Mouse (Mus musculus) ES-E14 (cell line): Measurements from ENCODE around the gene Dapl1.

ENCODE experiments used
- CHD2 ChIP-seq: IDR thresholded peaks from 2 replicates; pipeline ENCODE4 v1.6.1; 2014; ENCODE audit warnings: mild to moderate bottlenecking, low read depth, low read length, inconsistent platforms
- MAFK ChIP-seq: IDR thresholded peaks from 2 replicates; pipeline ENCODE4 v1.6.1; 2014; ENCODE audit warnings: mild to moderate bottlenecking, low read depth, low read length, inconsistent platforms; ENCODE audit not compliant: insufficient read depth
- ZNF384 ChIP-seq: IDR thresholded peaks from 2 replicates; pipeline ENCODE4 v1.6.1; 2012; ENCODE audit warnings: low read depth, low read length, inconsistent platforms

DNA sequence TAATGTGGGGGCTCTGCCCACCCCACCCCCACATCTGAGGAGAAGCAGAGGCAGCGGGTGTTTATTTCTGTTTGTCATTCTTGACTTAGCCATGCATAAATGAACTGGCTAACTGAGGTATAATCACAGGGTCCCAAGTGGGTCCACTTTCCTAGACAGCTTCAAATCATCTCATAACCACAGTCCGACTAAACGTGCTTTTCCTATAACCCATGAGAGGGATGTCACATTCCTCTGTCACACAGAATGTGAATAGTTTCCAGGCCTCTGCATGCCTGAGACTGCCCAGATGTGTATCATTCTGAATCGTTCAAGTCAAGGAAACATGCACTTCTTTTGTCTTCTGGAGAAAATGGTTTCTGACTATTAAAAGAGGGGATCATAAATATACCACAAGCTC is 17.4 kb upstream of the Dapl1 start:
- TF ChIP-seq MAFK, result no peak
- TF ChIP-seq ZNF384, result no peak
- no peak for TF ChIP-seq CHD2
